Mouse (Mus musculus): Measurements from ENCODE around the gene Olfr680-ps1. TPM values are rescaled to one million over a fixed set of nuclear protein-coding genes. Genes with fewer than 3 reads are reported as not detected.

The Olfr680-ps1 gene
- polyA plus RNA-seq (2012; rRNA removed; ENCODE audit: low replicate concordance) = not detected in 2 replicates

DNA sequence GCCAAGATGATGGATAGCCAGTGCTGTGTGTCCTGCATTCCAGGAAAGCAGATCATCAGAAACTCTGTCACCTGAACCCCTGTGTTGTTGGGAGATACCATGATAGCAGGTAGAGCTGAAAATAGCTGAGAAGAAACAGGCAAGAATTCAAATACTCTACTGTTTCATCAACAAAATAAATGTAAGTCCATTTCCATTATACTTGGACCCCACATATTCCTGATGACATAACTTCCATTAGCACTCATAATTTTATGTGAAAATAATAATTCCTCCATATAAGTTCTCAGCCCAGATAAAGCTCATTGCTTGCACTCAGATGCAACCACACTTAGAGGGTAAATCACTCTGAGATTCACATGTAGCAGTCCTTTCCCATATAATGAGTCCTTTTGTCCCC, at the start of gene Olfr680-ps1:
TSS of gene Olfr680-ps1 (minus strand) at position 101 of the 400 bp plus-strand sequence.

GRCm38 (mm10) chr7:105116536-105116935, 23.9 kb upstream of the Olfr680-ps1 start, which contains the start of gene Olfr681:
Gene Olfr681, plus strand, starts transcription at chr7:105116836.

GRCm38 (mm10) chr7:105080905-105081304, 11.7 kb downstream of the Olfr680-ps1 start, which contains the start of gene Olfr679:
Gene Olfr679, plus strand, starts transcription at chr7:105081205.

GRCm38 (mm10) chr7:105064175-105064574, 28.4 kb downstream of the Olfr680-ps1 start, which contains the start of gene Olfr678:
Gene Olfr678, plus strand, starts transcription at chr7:105064475.

Other genes starting within 250 kb of the Olfr680-ps1 start
- not detected in 2 replicates for gene Usp17la, start 235.8 kb downstream of the Olfr680-ps1 start, polyA plus RNA-seq (2012; rRNA removed; ENCODE audit: low replicate concordance)
- not detected in 2 replicates for gene Olfr665, start 214.8 kb downstream of the Olfr680-ps1 start, polyA plus RNA-seq (2012; rRNA removed; ENCODE audit: low replicate concordance)
- gene Olfr666, start 196.9 kb downstream of the Olfr680-ps1 start, polyA plus RNA-seq (2012; rRNA removed; ENCODE audit: low replicate concordance) = not detected in 2 replicates
- gene Olfr667, start 171.3 kb downstream of the Olfr680-ps1 start, polyA plus RNA-seq (2012; rRNA removed; ENCODE audit: low replicate concordance) = not detected in 2 replicates
- gene Olfr668, start 164.8 kb downstream of the Olfr680-ps1 start, polyA plus RNA-seq (2012; rRNA removed; ENCODE audit: low replicate concordance) = not detected in 2 replicates
- not detected in 2 replicates for gene Olfr669, start 158.6 kb downstream of the Olfr680-ps1 start, polyA plus RNA-seq (2012; rRNA removed; ENCODE audit: low replicate concordance)
- gene Olfr670, start 130.2 kb downstream of the Olfr680-ps1 start, polyA plus RNA-seq (2012; rRNA removed; ENCODE audit: low replicate concordance) = not detected in 2 replicates
- gene Olfr671, start 113.7 kb downstream of the Olfr680-ps1 start, polyA plus RNA-seq (2012; rRNA removed; ENCODE audit: low replicate concordance) = not detected in 2 replicates
- gene Olfr672, start 90.8 kb downstream of the Olfr680-ps1 start, polyA plus RNA-seq (2012; rRNA removed; ENCODE audit: low replicate concordance) = not detected in 2 replicates
- not detected in 2 replicates for gene Olfr675, start 64.4 kb downstream of the Olfr680-ps1 start, polyA plus RNA-seq (2012; rRNA removed; ENCODE audit: low replicate concordance)
- gene Olfr676, start 60.1 kb downstream of the Olfr680-ps1 start, polyA plus RNA-seq (2012; rRNA removed; ENCODE audit: low replicate concordance) = not detected in 2 replicates
- not detected in 2 replicates for gene Olfr677, start 41.4 kb downstream of the Olfr680-ps1 start, polyA plus RNA-seq (2012; rRNA removed; ENCODE audit: low replicate concordance)
- gene Olfr678, start 28.3 kb downstream of the Olfr680-ps1 start, polyA plus RNA-seq (2012; rRNA removed; ENCODE audit: low replicate concordance) = not detected in 2 replicates
- gene Olfr679, start 11.6 kb downstream of the Olfr680-ps1 start, polyA plus RNA-seq (2012; rRNA removed; ENCODE audit: low replicate concordance) = not detected in 2 replicates
- not detected in 2 replicates for gene Olfr681, start 24.0 kb upstream of the Olfr680-ps1 start, polyA plus RNA-seq (2012; rRNA removed; ENCODE audit: low replicate concordance)
- not detected in 2 replicates for gene Olfr683, start 54.2 kb upstream of the Olfr680-ps1 start, polyA plus RNA-seq (2012; rRNA removed; ENCODE audit: low replicate concordance)
- not detected in 2 replicates for gene Olfr684, start 70.8 kb upstream of the Olfr680-ps1 start, polyA plus RNA-seq (2012; rRNA removed; ENCODE audit: low replicate concordance)
- gene Olfr685, start 93.2 kb upstream of the Olfr680-ps1 start, polyA plus RNA-seq (2012; rRNA removed; ENCODE audit: low replicate concordance) = not detected in 2 replicates
- not detected in 2 replicates for gene Olfr686, start 114.7 kb upstream of the Olfr680-ps1 start, polyA plus RNA-seq (2012; rRNA removed; ENCODE audit: low replicate concordance)
- gene Olfr688, start 195.3 kb upstream of the Olfr680-ps1 start, polyA plus RNA-seq (2012; rRNA removed; ENCODE audit: low replicate concordance) = not detected in 2 replicates
- not detected in 2 replicates for gene Olfr689, start 218.3 kb upstream of the Olfr680-ps1 start, polyA plus RNA-seq (2012; rRNA removed; ENCODE audit: low replicate concordance)
- not detected in 2 replicates for gene Olfr690, start 241.3 kb upstream of the Olfr680-ps1 start, polyA plus RNA-seq (2012; rRNA removed; ENCODE audit: low replicate concordance)
- not detected in 2 replicates for gene Olfr691, start 249.5 kb upstream of the Olfr680-ps1 start, polyA plus RNA-seq (2012; rRNA removed; ENCODE audit: low replicate concordance)

Data from duodenum, adult 2 months (tissue).